Mouse (Mus musculus): Measurements from ENCODE around the gene Retsat. TPM values are rescaled to one million over a fixed set of nuclear protein-coding genes. Genes with fewer than 3 reads are reported as not detected.
A peak's percentile ranks its signal among the peaks of the same experiment; 100 is the strongest.

The Retsat gene
- total RNA-seq, 2 experiments from 2014 or later: 46.2 to 60.5 TPM

- DNase-seq (ENCODE audit: low spot score in 2 of 2): peak; percentile 92 to 96
- intact Hi-C loops (cut with DNase I): no loop called here
Measured at GRCm38 (mm10) chr6:72616643-72617288, 18.5 kb downstream of the Retsat start, which contains the start of gene Tgoln1. TSS of gene Tgoln1 (minus strand) at chr6:72617000.

- intact Hi-C loops (cut with DNase I): no loop called here
Measured at GRCm38 (mm10) chr6:72619734-72620532, 21.7 kb downstream of the Retsat start.

GRCm38 (mm10) chr6:72620920-72621319 lies 22.6 kb downstream of the Retsat start:
- intact Hi-C loops (cut with DNase I): no loop called here
- no peak for DNase-seq (ENCODE audit: low spot score in 2 of 2)

More at GRCm38 (mm10) chr6:72619734-72620532, 21.7 kb downstream of the Retsat start:
- DNase-seq (ENCODE audit: low spot score in 2 of 2): no peak

- DNase-seq (ENCODE audit: low spot score in 2 of 2): no peak
- intact Hi-C loops (cut with DNase I): no loop called here
Measured at GRCm38 (mm10) chr6:72622917-72623316, 24.6 kb downstream of the Retsat start.

- no peak for DNase-seq (ENCODE audit: low spot score in 2 of 2)
- intact Hi-C loops (cut with DNase I): no loop called here
Measured at GRCm38 (mm10) chr6:72623661-72624402, 25.6 kb downstream of the Retsat start.

- no peak for DNase-seq (ENCODE audit: low spot score in 2 of 2)
- intact Hi-C loops (cut with DNase I): no loop called here
Measured at GRCm38 (mm10) chr6:72626391-72626790, 28.1 kb downstream of the Retsat start.

GRCm38 (mm10) chr6:72627276-72627675 lies 29.0 kb downstream of the Retsat start:
- no peak for DNase-seq (ENCODE audit: low spot score in 2 of 2)
- intact Hi-C loops (cut with DNase I): no loop called here

- DNase-seq (ENCODE audit: low spot score in 2 of 2): no peak
- intact Hi-C loops (cut with DNase I): no loop called here
Measured at GRCm38 (mm10) chr6:72630370-72630769, 32.1 kb downstream of the Retsat start.

GRCm38 (mm10) chr6:72630961-72631360 lies 32.7 kb downstream of the Retsat start:
- intact Hi-C loops (cut with DNase I): no loop called here
- no peak for DNase-seq (ENCODE audit: low spot score in 2 of 2)

- DNase-seq (ENCODE audit: low spot score in 2 of 2): no peak
- intact Hi-C loops (cut with DNase I): no loop called here
Measured at GRCm38 (mm10) chr6:72631700-72632099, 33.4 kb downstream of the Retsat start.

- intact Hi-C loops (cut with DNase I): no loop called here
- DNase-seq (ENCODE audit: low spot score in 2 of 2): no peak
Measured at GRCm38 (mm10) chr6:72634311-72634710, 36.0 kb downstream of the Retsat start.

GRCm38 (mm10) chr6:72635760-72636431 lies 37.6 kb downstream of the Retsat start:
- intact Hi-C loops (cut with DNase I): loop anchor here (1.0 to 5.0 kb wide), 4 partner anchors 31 to 591 kb away; partner anchors contain the start of gene Tcf7l1

GRCm38 (mm10) chr6:72636940-72637339 lies 38.7 kb downstream of the Retsat start:
- intact Hi-C loops (cut with DNase I): loop anchor here (1.0 to 5.0 kb wide), 4 partner anchors 30 to 590 kb away; partner anchors contain the start of gene Tcf7l1
- no peak for DNase-seq (ENCODE audit: low spot score in 2 of 2)

More at GRCm38 (mm10) chr6:72635760-72636431, 37.6 kb downstream of the Retsat start:
- DNase-seq (ENCODE audit: low spot score in 2 of 2): peak; percentile 66 to 76

GRCm38 (mm10) chr6:72641218-72641954 lies 43.1 kb downstream of the Retsat start:
- no peak for DNase-seq (ENCODE audit: low spot score in 2 of 2)
- intact Hi-C loops (cut with DNase I): no loop called here

- DNase-seq (ENCODE audit: low spot score in 2 of 2): no peak
- intact Hi-C loops (cut with DNase I): no loop called here
Measured at GRCm38 (mm10) chr6:72644576-72644975, 46.3 kb downstream of the Retsat start.

- intact Hi-C loops (cut with DNase I): no loop called here
- DNase-seq (ENCODE audit: low spot score in 2 of 2): no peak
Measured at GRCm38 (mm10) chr6:72645364-72645763, 47.1 kb downstream of the Retsat start.

- peak; percentile 78 to 81 for DNase-seq (ENCODE audit: low spot score in 2 of 2)
- intact Hi-C loops (cut with DNase I): loop anchor here (1.0 kb wide), 1 partner anchor 142 kb away; the partner anchor contains the start of gene Tcf7l1
Measured at GRCm38 (mm10) chr6:72647383-72647820, 49.1 kb downstream of the Retsat start.

GRCm38 (mm10) chr6:72648002-72648595 lies 49.8 kb downstream of the Retsat start:
- DNase-seq (ENCODE audit: low spot score in 2 of 2): no peak
- intact Hi-C loops (cut with DNase I): no loop called here

All from left cerebral cortex, postnatal 25 days (tissue).